Mouse (Mus musculus): ENCODE data around the gene 1700029I15Rik.

- no peak for TF ChIP-seq POLR2AphosphoS2 (IDR thresholded peaks at IDR 0.05; ENCODE audit: insufficient read length, low read depth)
- TF ChIP-seq POLR2A (IDR thresholded peaks at IDR 0.05; ENCODE audit: insufficient read length, low read depth) = no peak
- TF ChIP-seq E2F4 (IDR thresholded peaks at IDR 0.05; ENCODE audit: insufficient read depth) = no peak
- no peak for TF ChIP-seq MAX (IDR thresholded peaks at IDR 0.05; ENCODE audit: low read depth)
- TF ChIP-seq MYOD1 (IDR thresholded peaks at IDR 0.05; ENCODE audit: control insufficient read depth in 1 of 3, insufficient read length in 2 of 3, low read depth in 2 of 3) = no peak
- no peak for TF ChIP-seq TCF12 (IDR thresholded peaks at IDR 0.05; ENCODE audit: insufficient read depth, poor library complexity, severe bottlenecking)
- no peak for TF ChIP-seq USF1 (IDR thresholded peaks at IDR 0.05; ENCODE audit: low read depth)
- no peak for TF ChIP-seq TCF3 (IDR thresholded peaks at IDR 0.05; ENCODE audit: insufficient read length, low read depth)
Observed at GRCm38 (mm10) chr2:92402591-92403326, 20.4 kb downstream of the 1700029I15Rik start.

Measured in myocyte (in vitro differentiated cells).